Mouse (Mus musculus) C2C12 (cell line): ENCODE measurements around the gene Spi1.

Source experiments
- CTCF ChIP-seq: IDR thresholded peaks from one replicate; pipeline ENCODE4 v1.5.1; 2011; ENCODE audit not compliant: control insufficient read depth, insufficient read depth, insufficient read length
- FOSL1 ChIP-seq: IDR thresholded peaks from one replicate; pipeline ENCODE4 v1.8.0; 2011; ENCODE audit warnings: mild to moderate bottlenecking, low read length; ENCODE audit not compliant: poor library complexity, insufficient read depth, severe bottlenecking
- MAX ChIP-seq: IDR thresholded peaks from one replicate; pipeline ENCODE4 v1.6.1; 2011; ENCODE audit warnings: mild to moderate bottlenecking, control low read depth
- MYOD1 ChIP-seq: IDR thresholded peaks from one replicate; pipeline ENCODE4 v1.6.1; 2011; ENCODE audit warnings: low read depth; ENCODE audit not compliant: control insufficient read depth, insufficient read length
- USF1 ChIP-seq: IDR thresholded peaks from one replicate; pipeline ENCODE4 v1.6.1; 2011; ENCODE audit warnings: low read depth, mild to moderate bottlenecking, control low read depth, moderate library complexity

DNA sequence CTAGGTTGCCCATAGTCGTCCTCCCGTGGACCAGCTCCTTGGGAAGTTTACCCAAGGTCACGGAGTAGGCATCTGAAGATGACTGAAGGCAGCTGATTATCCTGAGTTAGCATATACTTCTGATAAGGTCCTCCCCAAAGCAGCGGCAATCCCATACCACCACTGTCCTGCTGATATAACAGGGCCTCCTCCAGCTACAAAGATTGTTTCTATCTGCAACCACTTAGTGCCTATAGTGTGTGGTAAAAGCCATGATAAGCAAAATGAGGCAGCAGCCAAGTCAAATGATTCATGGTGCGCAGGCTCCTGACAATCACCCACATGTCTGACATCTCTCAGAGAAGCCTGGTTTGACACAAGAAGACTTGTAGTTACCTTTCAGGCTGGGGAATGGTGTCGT is 82.8 kb downstream of the Spi1 start:
- TF ChIP-seq CTCF: no peak
- TF ChIP-seq MAX: no peak
- no peak for TF ChIP-seq MYOD1
- no peak for TF ChIP-seq USF1
- TF ChIP-seq FOSL1: no peak
